Mouse (Mus musculus) stomach, postnatal 0 days (tissue): ENCODE results near the gene Rnls.

ENCODE experiments used
- CTCF ChIP-seq: IDR thresholded peaks from 2 replicates; pipeline ENCODE4 v1.5.1; 2016; ENCODE audit warnings: antibody characterized with exemption, low read depth, mild to moderate bottlenecking, moderate library complexity
- EP300 ChIP-seq: optimal IDR thresholded peaks from 2 replicates; pipeline ENCODE3; 2016; ENCODE audit warnings: antibody characterized with exemption

DNA sequence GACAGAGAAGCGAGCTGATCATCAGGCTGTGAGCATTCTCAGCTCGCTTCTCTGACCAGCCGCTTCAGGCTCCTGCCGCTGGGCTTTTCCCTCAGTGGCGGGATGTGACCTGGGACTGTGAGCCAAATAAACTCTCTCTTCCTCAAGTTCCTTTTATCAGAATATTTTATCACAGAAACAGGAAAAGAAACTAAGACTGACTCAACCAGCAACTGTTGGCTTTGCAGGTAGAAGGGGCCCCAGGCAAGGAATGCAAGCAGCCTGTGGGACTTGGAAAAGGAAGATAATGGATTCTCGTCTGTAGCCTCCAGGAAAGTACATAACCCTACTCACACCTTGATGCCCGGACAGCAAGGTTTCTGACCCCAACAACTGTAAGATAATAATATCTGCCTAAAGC, 283.0 kb downstream of the Rnls start:
- TF ChIP-seq CTCF (no peak), EP300 (no peak)
